ENCODE assay signal across 16 mouse cellular contexts in genomic region chr5:131547926-131548325, GRCm38 (mm10).
A peak's percentile ranks its signal among the peaks of the same experiment; 100 is the strongest.
DNase-seq lines count a peak whose midpoint lies in the region; ATAC-seq and TF ChIP-seq lines count a peak whose summit lies in the region.
"Had no signal": no experiment of that assay in that cellular context is flagged by ENCODE, and none has a peak within 500 bp of the region (broad histone marks: within the 10 kb centered on the region; RNA-seq: fewer than 3 reads in every experiment).

No protein-coding gene starts in this region.

- no peak for TF ChIP-seq CTCF in lung, adult 2 months (IDR thresholded peaks at IDR 0.05; ENCODE audit: insufficient read depth, low read length)

- no peaks in the 10 kb centered on the region for H3K36me3 ChIP-seq in neural tube, embryonic 15.5 days
- H3K36me3 ChIP-seq in hindbrain, embryonic 12.5 days: peaks cover 3% of the 10 kb centered on the region; the same call in 1 of the 2 replicates
- H3K36me3 ChIP-seq in midbrain, embryonic 13.5 days: 0 out of 2 replicates have a peak, but pooled peaks cover 4% of the 10 kb centered on the region
- H3K36me3 ChIP-seq: heart, embryonic 12.5 days; limb, embryonic 13.5 days; lung, embryonic 15.5 days had no signal

- no peak for TF ChIP-seq POLR2A in lung, adult 2 months (IDR thresholded peaks at IDR 0.05; ENCODE audit: borderline replicate concordance, extremely low read depth, low read depth, low read length)

- H3K9me3 ChIP-seq in neural tube, embryonic 15.5 days (replicated peaks): no peaks in the 10 kb centered on the region
- H3K9me3 ChIP-seq in hindbrain, embryonic 12.5 days (replicated peaks): no peaks in the 10 kb centered on the region
- H3K9me3 ChIP-seq in midbrain, embryonic 13.5 days: no peaks in the 10 kb centered on the region
- H3K9me3 ChIP-seq: heart, embryonic 12.5 days; lung, embryonic 15.5 days had no signal

- no peak overlapping the region for H3K4me3 ChIP-seq in neural tube, embryonic 15.5 days (replicated peaks)
- no peak overlapping the region for H3K4me3 ChIP-seq in hindbrain, embryonic 12.5 days
- H3K4me3 ChIP-seq in midbrain, embryonic 13.5 days (replicated peaks): no peak overlapping the region
- H3K4me3 ChIP-seq in lung, adult 2 months (replicated peaks; ENCODE audit: extremely low read depth, low read depth, low read length): no peak overlapping the region
- H3K4me3 ChIP-seq: heart, embryonic 12.5 days; limb, embryonic 13.5 days; lung, embryonic 15.5 days had no signal

- H3K27me3 ChIP-seq in neural tube, embryonic 15.5 days (replicated peaks): 0 out of 2 replicates have a peak, but pooled peaks cover 4% of the 10 kb centered on the region
- no peaks in the 10 kb centered on the region for H3K27me3 ChIP-seq in hindbrain, embryonic 12.5 days
- 0 out of 2 replicates have a peak, but pooled peaks cover 10% of the 10 kb centered on the region for H3K27me3 ChIP-seq in midbrain, embryonic 13.5 days
- H3K27me3 ChIP-seq: heart, embryonic 12.5 days; limb, embryonic 13.5 days; Patski had no signal

- peaks cover 22% of the 10 kb centered on the region for H3K4me1 ChIP-seq in neural tube, embryonic 15.5 days
- peaks cover 23% of the 10 kb centered on the region for H3K4me1 ChIP-seq in hindbrain, embryonic 12.5 days
- peaks cover 37% of the 10 kb centered on the region for H3K4me1 ChIP-seq in midbrain, embryonic 13.5 days (replicated peaks)
- 0 out of 2 replicates have a peak, but pooled peaks cover 2% of the 10 kb centered on the region for H3K4me1 ChIP-seq in lung, adult 2 months (ENCODE audit: control insufficient read depth, insufficient read depth, low read length)
- H3K4me1 ChIP-seq: heart, embryonic 12.5 days had no signal

- peak; percentile 37 for DNase-seq in neural tube, embryonic 10.5 days (ENCODE audit: extremely low spot score, low spot score)
- DNase-seq in lung, adult 2 months: no peak
- no peak for DNase-seq in right cerebral cortex, postnatal 14 days
- DNase-seq: cerebellum, adult 9-10 months; gastrocnemius, postnatal 10 days; right cerebral cortex, postnatal 4 days; thymus, postnatal 14 days had no signal

- no peak for ATAC-seq in neural tube, embryonic 15.5 days (ENCODE audit: low FRiP score)
- peak; percentile 63 for ATAC-seq in hindbrain, embryonic 12.5 days (ENCODE audit: low FRiP score)
- peak; percentile 78; the same call in 1 of the 2 replicates for ATAC-seq in midbrain, embryonic 13.5 days
- ATAC-seq in CD4-positive, CD25-positive, alpha-beta regulatory T cell, adult 4 months: no peak
- ATAC-seq: Patski had no signal

- no peak overlapping the region for H3K4me2 ChIP-seq in neural tube, embryonic 15.5 days
- H3K4me2 ChIP-seq in hindbrain, embryonic 12.5 days (replicated peaks): no peak overlapping the region
- no peak overlapping the region for H3K4me2 ChIP-seq in midbrain, embryonic 13.5 days (replicated peaks)
- H3K4me2 ChIP-seq: heart, embryonic 12.5 days; limb, embryonic 13.5 days; lung, embryonic 15.5 days had no signal

- H3K9ac ChIP-seq in neural tube, embryonic 15.5 days (replicated peaks): no peak overlapping the region
- H3K9ac ChIP-seq in hindbrain, embryonic 12.5 days: no peak overlapping the region
- no peak overlapping the region for H3K9ac ChIP-seq in midbrain, embryonic 13.5 days (replicated peaks)
- H3K9ac ChIP-seq: heart, embryonic 12.5 days; limb, embryonic 13.5 days; lung, embryonic 15.5 days had no signal

- no peak overlapping the region for H3K27ac ChIP-seq in neural tube, embryonic 15.5 days (replicated peaks)
- no peak overlapping the region; the same call in 1 of the 2 replicates for H3K27ac ChIP-seq in hindbrain, embryonic 12.5 days
- H3K27ac ChIP-seq in midbrain, embryonic 13.5 days: 0 out of 2 replicates have a peak overlapping the region, but pooled peaks have one; percentile 26
- H3K27ac ChIP-seq: kidney, postnatal 0 days; limb, embryonic 13.5 days; lung, embryonic 15.5 days had no signal

- WGBS in neural tube, embryonic 15.5 days: 40% methylated on average over 6 of the region's 6 CpGs
- WGBS in hindbrain, embryonic 12.5 days: 41% methylated on average over 6 of the region's 6 CpGs
- 25% methylated on average over 6 of the region's 6 CpGs for WGBS in midbrain, embryonic 13.5 days
- WGBS in lung, adult 2 months: 95% methylated on average over 6 of the region's 6 CpGs

Comparison
In these comparisons a context has a peak if more than half of its experiments do, and no peak if none do; other contexts are left out.
1. ATAC-seq: peak in hindbrain, embryonic 12.5 days (single experiment) and midbrain, embryonic 13.5 days (single experiment); none in neural tube, embryonic 15.5 days (single experiment) and CD4-positive, CD25-positive, alpha-beta regulatory T cell, adult 4 months (single experiment).